Mouse (Mus musculus) T-cell, adult 2 months (primary cell): ENCODE measurements around the gene Prkcb.
A peak's percentile ranks its signal among the peaks of the same experiment; 100 is the strongest.

Source experiments
- DNase-seq: peaks from one replicate; pipeline ENCODE4 v3.0.0; 2022; ENCODE audit warnings: low spot score

Gene Prkcb

DNA sequence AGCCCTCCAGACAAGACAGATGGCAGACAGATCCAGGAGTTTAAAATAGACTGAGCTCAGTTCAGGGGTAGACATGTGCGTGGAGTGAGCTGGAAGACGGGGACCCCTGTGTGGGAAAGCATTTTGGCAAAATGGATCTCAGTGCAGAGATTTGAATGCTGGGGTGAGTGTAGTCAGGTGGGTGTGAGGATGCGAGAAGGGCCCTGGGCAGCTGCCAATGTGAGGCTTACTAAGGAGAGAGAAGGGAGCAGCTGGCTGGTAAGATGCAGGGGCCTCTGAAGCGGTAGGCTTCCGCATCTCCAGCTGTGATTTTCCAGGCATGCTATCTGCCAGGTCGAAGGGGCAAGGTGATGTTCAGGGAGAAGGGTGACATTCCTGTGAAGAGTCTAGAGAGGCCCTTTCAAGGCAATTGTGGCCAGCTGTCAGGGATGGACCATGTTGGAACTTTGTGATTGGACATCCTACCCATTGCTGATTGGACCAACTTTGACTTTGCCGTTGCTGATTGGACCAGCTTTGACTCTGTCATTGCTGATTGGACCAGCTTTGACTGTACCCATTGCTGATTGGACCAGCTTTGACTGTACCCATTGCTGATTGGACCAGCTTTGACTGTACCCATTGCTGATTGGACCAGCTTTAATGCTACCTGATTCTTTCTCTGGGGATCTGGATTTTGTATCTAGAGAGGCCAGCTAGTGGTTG is 78.9 kb downstream of the Prkcb start:
- DNase-seq, result no peak

DNA sequence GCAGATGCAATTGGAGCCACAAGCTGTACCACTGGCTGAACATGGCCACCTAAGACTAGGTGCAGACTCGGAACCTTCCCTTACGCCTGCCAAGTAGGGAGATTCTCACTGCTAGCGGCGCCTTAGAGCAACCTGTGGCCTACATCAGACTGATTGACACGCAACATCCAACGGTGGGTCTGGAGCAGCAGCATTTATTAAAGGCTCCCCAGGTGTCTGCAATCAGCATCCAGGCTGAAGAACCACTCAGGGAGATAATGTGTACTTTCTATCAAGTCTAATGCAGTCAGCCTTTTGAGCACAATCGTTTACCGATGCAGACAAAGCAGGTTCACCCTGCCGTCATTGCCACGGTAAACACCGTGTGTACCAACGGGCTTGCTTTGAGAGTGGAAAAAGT is 81.9 kb downstream of the Prkcb start:
- DNase-seq, result no peak

DNA sequence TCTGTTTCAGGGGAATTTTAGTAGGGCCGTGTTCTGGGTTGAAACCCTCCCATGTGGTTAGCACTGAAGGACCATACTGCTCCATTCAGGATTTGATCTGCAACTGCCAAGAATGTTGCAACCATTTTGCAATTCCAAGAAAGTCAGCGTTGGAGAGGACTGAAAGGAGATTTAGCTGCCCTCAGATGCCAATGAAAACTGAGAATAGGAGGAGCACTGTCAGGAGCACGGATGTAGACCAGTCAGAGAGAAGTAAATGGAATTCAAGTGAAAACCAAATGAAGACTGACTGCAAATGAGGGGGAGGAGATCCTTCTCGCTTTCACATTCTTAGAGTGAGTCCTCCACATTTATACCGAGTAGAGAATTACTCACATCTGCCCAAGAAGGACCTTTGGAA is 83.4 kb downstream of the Prkcb start:
- no peak for DNase-seq

DNA sequence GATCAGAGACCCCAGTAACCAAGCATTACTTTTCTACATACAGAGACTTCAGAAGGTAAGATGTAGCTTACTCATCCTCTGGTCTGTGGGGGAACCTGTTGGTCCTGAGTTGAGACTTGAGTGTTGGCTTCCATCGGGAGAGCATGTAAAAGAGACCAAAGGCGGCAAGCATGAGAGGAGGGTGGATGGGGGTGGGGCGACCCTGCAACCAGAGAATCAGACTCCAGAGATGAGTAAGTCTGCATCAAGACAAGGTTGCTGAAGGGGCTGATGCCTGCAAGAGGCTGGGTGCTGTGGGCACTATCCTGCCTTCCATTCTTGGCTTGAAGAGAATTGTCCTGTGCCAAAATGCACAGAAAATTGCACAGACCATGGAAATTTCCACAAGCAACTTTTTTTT is 83.8 kb downstream of the Prkcb start:
- DNase-seq, result no peak

DNA sequence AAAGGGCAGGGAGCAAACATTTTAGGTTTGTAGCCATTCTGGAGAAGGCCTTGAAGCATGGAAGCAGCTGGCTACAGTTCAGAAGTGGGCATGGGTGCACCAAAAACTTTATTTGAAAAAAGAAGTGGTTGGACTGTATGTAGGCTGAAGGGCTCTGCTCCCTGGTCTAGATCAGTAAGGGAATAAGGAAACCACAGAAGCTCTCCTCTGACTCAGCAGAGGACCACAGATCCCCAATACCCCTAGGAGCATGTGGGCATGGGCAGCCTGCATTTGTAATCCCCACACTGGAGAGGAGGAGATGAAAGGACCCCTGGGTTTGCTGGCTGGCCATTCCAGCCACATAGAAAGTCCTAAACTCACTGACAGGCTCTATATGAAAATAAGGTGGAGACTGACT is 88.3 kb downstream of the Prkcb start:
- no peak for DNase-seq

DNA sequence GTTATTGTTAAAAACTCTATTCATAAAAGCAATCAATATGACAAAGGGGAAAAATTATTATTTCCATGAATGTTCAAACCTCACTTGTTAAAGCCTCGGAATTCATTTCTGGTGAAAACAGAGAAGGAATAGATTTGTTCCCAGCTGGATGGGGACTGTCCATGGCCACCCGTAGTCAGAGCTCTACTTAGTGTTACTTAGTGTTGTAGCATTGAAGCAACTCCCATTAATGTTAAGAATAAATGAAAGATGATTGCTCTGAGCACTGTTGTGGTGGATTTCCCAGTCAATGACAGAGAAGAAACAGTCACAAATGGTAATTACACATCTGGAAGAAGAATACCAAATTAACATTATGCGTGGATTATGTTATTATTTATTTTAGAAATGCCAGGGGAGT is 89.4 kb downstream of the Prkcb start:
- DNase-seq, result no peak

DNA sequence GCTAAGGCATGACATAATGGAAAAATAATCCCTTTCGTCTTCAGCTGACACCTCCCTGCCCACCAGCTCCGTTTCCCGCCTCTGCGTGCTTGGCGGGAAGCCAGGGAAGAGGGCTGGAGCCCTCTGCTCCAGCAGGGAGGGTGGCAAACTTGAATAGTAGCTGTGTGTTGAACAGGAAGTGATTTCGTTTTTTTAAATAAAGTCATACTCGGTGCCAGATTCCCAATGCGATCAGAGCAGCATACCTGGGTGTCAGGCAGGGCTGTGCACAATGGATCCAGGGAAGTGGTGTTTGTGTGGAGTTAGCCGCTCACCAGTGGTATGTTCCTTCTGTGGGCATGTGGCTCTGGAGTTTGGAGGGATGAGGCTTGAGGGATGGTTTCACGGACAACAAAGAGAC is 89.9 kb downstream of the Prkcb start:
- no peak for DNase-seq

DNA sequence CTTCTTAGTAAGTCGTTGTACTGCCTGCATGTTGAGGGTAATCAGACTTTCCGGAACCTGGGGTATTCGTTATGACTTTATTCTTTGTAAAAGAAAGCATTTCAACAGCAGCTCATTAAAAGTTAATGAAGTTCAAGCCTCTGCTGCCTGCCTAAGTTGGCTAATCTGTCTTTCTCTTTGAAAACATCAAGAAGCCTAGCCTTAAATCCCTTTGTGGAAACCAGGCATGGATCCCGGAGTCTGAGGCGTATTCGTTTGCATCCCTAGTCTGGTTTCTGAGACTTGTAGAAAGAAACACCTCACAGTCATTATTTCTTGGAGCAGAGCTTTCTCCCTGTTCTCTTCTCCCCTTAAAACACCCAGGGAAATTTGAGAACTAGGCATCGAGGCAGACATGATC is 90.7 kb downstream of the Prkcb start:
- DNase-seq, result no peak

DNA sequence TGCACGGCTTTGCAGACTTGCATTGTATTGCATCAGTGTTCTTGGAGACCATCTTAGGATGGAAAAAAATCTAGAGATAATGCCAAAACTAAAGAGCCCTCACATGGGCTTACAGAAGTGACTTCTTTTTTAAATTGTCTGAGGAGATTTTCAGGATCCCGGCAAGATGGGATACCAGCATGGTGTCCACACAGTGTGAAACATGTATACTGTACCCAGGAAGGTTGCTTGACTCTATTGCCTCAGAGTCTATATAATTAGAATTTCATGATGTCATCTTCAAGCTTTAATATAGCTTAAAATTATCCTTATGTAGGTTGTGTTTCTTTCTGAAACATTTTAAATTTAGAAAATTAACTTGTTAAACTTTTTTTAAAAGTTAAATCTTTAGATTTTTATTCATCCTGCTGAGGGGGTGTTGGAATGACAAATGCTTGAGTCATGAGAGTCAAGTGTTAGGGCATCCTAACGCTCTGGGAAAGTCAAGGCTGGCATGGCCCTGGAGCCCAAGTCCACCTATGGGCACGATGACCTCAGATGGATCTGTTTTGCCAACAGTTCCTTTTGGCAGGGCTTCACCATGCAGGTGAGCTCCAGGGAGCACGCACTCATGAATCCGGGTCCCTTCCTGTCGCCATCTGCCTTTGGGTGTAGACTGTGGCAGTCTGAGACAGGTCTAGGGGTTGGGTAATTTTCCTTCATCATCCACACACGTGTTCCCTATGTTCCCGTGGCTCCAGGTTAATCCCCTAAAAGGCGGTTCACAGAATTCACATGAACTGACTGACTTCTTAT is 92.0 kb downstream of the Prkcb start:
- DNase-seq, result no peak

DNA sequence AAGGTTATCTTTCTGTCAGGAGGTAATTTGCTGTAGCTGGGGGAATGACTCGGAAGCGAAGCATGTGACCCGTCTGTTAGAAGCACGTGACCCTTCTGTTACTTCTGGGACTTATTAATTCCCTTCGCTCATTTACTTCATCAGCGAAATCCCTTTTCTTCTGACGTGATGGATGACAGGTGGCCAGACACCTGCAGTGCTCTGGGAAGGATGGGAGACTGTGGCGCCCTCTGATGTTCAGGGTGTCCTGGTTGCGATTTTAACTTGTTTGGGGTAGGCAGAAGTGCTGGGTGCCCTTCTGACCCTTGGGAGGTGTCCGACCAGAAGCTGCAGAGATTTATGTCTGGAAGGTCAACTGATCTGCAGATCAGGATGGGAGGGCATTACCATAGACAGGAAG is 93.0 kb downstream of the Prkcb start:
- DNase-seq, result no peak

DNA sequence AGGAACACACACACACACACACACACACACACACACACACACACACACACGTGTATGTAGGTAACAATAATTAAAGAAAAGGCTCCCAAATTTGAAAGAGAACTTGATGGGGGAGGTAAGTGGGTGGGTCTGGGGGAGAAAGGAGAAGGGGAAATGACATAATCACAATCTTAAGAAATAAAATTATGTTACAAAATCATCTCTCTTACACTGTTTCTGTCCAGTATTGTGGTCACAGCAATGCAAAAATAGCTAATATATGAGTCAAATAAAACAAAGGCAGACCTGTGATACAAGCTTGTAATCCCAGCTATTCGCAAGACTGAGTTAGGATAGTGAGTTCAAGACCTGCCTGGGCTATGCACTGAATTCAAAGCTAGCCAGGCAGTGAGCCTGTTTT is 94.7 kb downstream of the Prkcb start:
- DNase-seq, result no peak

DNA sequence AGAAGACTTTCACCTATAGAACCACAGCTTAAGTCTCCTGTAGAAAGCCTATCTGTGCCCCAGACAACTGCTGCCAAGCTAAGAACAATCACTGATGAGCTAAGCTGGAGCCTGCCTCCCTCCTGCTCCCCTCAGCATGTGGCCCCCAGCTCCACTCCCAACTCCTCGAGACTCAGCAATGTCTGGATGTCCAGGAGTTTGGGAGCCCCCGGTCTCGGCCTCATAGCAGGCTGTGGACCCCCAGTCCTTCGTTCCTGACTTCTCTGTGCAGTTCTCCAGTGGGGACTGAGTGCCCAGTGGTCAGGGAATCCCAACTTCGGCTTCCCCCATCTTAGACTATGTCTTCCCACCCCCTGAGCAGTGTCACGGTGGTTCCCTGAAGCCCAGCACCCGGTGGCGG is 96.3 kb downstream of the Prkcb start:
- DNase-seq, result no peak

DNA sequence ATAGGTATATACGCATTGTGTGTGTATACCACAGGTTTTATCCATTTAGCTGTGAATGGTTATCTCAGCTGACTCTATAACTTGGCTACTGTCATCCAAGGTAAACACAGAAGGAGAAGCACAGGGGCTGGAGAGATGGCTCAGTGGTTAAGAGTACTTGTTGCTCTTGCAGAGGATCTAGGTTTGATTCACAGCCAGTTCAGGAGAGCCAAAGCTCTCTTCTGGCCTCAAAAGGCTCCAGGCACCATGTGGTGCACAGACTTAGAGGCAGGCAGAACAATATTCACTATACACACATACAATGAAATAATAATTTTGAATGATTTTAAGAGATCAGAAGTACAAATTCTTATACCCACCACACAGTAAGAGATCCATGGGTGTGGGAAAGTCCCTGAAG is 98.0 kb downstream of the Prkcb start:
- no peak for DNase-seq

DNA sequence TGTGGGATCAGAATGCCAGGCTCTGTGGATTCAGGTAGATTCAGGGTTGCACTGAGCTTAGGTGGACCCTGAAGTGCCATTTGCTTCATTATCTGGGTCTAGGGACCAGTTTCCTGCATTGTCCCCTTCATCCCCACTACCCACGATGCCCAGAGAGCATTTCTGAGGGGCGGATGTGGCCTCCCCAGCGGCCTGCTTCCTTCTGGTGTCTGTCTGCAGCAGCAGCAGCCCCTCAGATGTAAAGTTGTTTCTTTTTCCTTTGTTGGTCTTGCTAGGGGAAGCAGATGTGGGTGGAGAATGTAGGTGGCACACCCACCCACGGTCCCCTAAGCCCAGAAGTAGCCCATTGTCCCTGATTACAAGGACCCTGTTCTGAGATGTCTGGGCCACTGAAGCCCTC is 99.3 kb downstream of the Prkcb start:
- DNase-seq, result peak; percentile 59

DNA sequence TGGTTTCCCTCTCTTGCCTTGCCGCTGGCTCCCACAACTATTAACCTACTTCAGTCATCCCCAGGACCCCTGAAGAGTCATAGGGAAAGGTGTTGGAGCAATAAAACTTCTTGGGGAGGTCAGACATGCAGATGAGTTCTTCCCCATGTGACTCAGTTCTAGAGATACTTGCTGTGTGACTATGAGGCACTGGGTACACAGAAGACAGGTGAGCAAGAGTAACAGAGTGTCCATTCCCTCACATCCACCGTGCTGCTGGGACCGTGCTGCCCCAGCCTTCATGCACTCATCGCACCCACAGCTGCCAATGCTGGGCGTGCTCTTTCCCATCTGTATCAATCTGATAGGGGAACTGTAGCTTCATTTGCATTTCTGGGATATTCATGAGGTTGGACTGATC is 100.3 kb downstream of the Prkcb start:
- no peak for DNase-seq

DNA sequence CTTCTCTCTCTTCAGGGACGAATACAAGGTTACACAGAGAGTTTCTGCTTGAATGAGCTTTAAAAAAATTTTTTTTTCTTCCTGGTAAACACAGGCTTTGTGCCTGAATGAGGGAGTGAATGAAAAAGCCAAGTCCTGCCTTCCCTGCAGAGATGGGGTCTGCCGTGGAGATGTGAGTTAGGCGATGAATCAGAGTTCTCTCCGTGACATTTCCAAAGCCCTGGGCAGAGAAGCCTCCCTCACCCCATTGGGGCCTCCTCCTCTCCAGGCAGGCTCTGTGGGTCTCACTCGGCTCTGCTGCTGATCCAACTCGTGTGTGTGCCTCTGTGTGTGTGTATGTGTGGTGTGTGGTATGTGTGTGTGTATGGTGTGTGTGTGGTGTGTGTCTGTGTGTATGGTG is 101.1 kb downstream of the Prkcb start:
- DNase-seq, result no peak

DNA sequence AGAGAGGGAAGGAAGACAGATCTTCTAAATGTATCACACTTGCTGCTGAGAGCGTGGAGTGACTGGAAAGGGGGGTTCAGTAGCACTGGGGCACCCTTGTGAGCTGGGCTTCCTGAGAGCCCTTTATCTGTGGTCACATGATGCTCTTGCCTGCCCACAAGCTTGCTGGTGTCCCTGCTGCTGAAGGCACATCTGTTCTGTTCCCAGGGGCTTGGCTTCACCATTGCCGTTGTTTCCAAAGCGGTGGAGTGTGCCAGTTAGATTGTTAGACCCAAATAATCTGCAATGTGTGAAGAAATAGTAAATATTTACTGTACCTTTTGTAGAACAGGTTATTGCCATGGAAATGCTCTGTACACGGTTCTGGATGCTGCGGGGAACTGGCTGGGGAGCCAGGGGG is 101.6 kb downstream of the Prkcb start:
- peak; percentile 68 for DNase-seq

DNA sequence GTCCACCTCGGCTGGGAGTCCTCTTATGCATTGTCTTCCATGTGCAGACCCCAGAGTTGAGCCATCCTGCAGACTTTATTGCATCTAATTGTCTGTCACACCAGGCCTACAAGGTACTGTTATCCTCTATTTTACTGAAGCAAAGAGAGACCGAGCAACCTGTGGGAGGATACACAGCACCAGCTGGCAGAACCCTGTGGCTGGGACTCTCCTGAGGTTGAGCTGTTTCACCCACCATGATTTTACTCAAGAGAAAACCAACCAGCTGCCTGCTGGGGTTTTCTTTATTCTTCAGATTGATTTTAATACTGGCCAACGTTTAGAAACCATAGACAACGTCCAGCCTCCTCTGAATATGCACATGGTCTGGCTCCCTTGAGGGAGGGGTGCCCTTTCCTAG is 102.1 kb downstream of the Prkcb start:
- no peak for DNase-seq

DNA sequence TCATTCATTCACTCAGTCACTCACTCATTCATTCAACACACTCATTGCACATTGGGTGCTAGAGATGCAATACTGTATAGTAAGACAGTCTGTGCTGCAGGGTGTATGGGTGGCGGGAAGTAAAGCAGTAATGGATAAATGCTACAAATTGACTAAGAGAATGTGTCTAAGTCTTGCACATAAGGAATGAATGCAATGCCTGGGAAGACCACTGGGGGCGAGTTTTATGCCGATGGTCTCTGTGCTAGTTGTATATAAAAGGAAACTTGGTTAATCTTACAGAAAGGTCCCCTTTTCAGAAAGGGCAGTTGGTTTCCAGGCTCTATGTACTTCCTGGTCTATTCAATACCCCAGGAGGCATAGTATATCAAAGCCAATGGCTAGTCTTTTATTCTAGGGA is 102.8 kb downstream of the Prkcb start:
- no peak for DNase-seq

DNA sequence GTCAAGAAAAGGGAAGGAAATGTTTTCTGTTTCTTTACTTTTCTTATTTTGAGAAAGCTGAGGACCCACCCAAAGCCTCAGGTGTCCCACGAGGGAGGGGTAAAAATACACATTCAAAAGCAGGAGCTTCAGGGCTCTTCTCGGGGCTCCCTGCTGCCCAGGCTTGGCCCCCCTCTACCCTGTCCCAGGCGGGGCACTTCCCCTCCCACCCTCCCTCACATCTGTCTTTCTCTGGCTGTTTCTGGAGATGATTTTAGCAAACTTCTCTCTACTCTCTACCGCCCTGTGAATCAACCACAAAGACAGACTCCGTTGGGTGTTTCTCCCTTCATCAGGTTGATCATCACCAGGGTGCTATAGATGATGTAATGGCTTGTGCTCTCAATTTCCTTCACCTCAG is 105.4 kb downstream of the Prkcb start:
- DNase-seq, result peak; percentile 62

DNA sequence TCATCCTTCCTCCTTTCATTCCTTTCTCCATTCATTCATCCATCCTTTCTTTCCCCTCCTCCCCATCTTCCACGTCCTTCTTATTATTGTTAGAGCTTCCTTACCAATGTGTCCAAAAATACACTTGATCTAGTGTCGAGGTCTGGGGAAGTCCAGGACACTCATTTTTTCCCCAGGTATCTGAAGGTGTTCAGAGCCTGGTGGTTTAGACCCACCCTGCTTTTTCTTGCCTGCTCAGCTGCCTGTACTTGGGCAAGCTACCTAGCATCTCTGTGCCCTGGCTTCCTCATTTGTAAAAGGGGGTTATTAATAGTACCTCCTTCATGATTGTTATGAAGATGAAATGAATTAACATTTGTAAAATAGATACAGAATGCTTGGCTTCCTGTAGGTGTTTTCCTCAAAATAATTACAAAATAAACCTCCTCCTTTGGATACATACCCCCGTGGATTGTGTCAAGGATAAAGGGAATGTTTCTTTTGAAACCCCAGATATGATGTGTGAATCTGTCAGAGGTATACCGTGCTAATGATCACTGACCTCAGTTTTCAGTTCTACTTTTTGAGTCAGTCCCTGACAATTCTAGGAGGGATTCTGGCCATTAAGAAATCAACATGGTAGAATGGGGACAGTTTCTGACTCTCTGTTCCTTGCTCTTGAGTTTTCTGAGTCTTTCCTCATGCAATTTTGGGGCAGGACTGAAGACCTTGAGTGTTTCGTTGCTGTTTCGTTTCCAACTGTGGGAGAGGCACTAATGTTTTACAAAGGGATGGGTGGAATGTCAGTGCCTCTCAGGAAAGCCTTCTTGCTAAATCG is 106.8 kb downstream of the Prkcb start:
- no peak for DNase-seq

DNA sequence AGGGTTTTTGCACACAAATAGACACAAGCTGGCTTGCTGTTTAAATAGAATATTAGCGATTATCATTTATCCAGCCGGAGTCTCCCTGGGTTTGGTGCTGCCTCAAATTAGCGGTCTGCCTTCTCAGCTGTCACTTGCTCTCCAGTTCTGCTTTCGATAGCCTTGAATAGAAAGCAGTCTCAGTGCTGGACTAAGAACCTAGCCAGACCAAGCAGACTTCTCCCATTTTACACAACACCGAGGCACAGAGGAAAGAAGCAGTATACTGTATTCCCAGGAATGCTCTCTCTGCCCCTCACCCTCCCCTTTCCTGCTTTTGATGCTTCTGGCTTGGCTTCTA is 107.4 kb downstream of the Prkcb start:
- no peak for DNase-seq

DNA sequence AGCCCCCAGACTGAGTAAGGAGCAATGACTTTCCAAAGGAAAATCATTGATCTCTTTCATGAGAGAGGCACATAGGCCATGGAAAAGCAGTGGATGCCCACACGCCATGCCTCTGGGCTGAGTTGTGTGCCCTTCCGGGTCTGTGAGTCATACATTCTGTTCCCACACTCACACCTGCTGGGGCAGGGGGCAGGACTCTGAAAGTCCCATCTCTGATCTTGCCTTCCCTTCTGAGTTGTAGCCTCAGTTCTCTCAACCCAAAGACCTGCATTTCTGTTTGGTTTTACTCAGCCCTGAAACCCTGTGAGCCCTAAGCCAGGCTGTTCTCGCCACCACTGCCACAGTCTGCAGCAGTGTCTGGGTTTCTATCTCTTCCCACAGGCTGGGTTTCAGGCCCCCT is 109.1 kb downstream of the Prkcb start:
- no peak for DNase-seq
